Mouse (Mus musculus) forebrain, embryonic 12.5 days (tissue): Measurements from ENCODE around the gene Ret. TPM values are rescaled to one million over a fixed set of nuclear protein-coding genes. Genes with fewer than 3 reads are reported as not detected.

ENCODE experiments used
- ATAC-seq: fragments of 200-750 bp; cut with Nextera tagmentation; 2 replicates; pipeline ENCODE4 v1.8.0; 2017; ENCODE audit warnings: moderate TSS enrichment; ENCODE audit not compliant: low FRiP score
- H3K27ac ChIP-seq: fragments of 300-500 bp; sonication (generic); 2 replicates; pipeline ENCODE4 v1.5.1; 2016; ENCODE audit warnings: mild to moderate bottlenecking
- H3K27me3 ChIP-seq: fragments of 300-500 bp; sonication (generic); 2 replicates; pipeline ENCODE4 v1.6.1; 2016; ENCODE audit warnings: mild to moderate bottlenecking
- H3K36me3 ChIP-seq: fragments of 300-500 bp; sonication (generic); replicated peaks from 2 replicates; pipeline ENCODE4 v1.6.1; 2016; ENCODE audit warnings: mild to moderate bottlenecking
- H3K4me1 ChIP-seq: fragments of 300-500 bp; sonication (generic); 2 replicates; pipeline ENCODE4 v1.6.1; 2016
- H3K4me2 ChIP-seq: fragments of 300-500 bp; sonication (generic); 2 replicates; pipeline ENCODE4 v1.6.1; 2016; ENCODE audit warnings: mild to moderate bottlenecking, moderate library complexity
- H3K4me3 ChIP-seq: fragments of 300-500 bp; sonication (generic); replicated peaks from 2 replicates; pipeline ENCODE4 v1.5.1; 2016; ENCODE audit warnings: mild to moderate bottlenecking
- H3K9ac ChIP-seq: fragments of 300-500 bp; sonication (generic); 2 replicates; pipeline ENCODE4 v1.6.1; 2016; ENCODE audit warnings: mild to moderate bottlenecking
- H3K9me3 ChIP-seq: fragments of 300-500 bp; sonication (generic); 2 replicates; pipeline ENCODE4 v1.6.1; 2016
- WGBS: fragments of 180-500 bp; shearing (Covaris S2); methylation state at CpG from one replicate; pipeline ENCODE4 v1.1.7; 2016; 5-methylcytosine and 5-hydroxymethylcytosine counted together
- polyA plus RNA-seq: library from polyadenylated mRNA; unstranded; fragments of >200 nt; fragmentation: Nextera tagmentation; extraction: Ambion mirVana; gene quantifications from 2 replicates; pipeline ENCODE4 v1.2.1, GENCODE M21; 2016

Ret gene
- polyA plus RNA-seq, 1 experiment from 2014 or later: 0.84 TPM

DNA sequence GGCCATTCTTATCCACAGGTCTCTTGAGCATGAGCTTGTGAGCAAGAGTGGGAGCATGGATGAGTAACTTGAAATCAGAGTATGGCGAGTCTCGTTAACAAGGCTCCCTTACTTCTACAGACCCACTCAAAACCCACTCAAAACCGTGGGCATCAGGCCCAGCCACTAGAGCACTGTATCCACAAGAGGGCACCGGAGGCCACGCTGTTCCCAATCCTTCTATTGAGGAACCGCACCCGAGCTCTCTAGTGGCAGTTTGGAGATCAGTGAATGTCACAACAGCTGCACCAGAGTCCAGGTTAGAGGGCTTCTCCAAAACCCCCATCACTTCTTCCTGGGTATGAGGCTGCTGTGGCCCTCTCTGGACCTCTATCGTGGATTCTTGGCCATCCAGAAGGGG, 2.4 kb downstream of the Ret start:
- H3K4me1 ChIP-seq: peaks cover 17% of the 10 kb centered on the region
- ATAC-seq: no peak
- no peak overlapping the region for H3K4me2 ChIP-seq
- H3K36me3 ChIP-seq: no peaks in the 10 kb centered on the region
- H3K27me3 ChIP-seq: peaks cover 79% of the 10 kb centered on the region
- WGBS: 30% methylated on average over 8 of the region's 8 CpGs
- H3K27ac ChIP-seq: no peak overlapping the region
- H3K9ac ChIP-seq: no peak overlapping the region
- no peak overlapping the region for H3K4me3 ChIP-seq
- H3K9me3 ChIP-seq: no peaks in the 10 kb centered on the region

DNA sequence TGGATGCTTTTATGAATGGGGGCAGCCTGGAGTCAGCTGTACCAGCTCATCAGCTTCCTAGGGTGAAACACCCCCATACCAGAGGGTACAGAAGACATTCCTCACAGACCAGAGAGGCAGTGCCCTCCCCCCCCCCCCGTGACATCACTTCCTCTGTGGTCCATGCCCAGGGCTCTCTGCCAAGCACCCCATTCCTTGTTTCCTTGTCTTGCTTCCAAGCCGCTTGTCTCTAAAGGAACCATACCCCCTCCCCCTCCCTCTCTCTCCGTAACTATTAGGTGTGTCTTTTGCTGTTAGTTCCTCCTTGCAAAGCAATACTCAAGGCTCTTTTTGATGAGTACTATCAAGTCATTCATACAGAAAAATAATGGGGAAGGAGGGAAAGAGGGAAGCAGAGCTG, 4.6 kb downstream of the Ret start:
- no peak overlapping the region for H3K4me3 ChIP-seq
- no peak overlapping the region for H3K9ac ChIP-seq
- peaks cover 57% of the 10 kb centered on the region for H3K27me3 ChIP-seq
- peaks cover 17% of the 10 kb centered on the region for H3K4me1 ChIP-seq
- H3K27ac ChIP-seq: no peak overlapping the region
- 56% methylated on average over 3 of the region's 3 CpGs for WGBS
- no peaks in the 10 kb centered on the region for H3K9me3 ChIP-seq
- no peak overlapping the region for H3K4me2 ChIP-seq
- no peaks in the 10 kb centered on the region for H3K36me3 ChIP-seq
- no peak for ATAC-seq

DNA sequence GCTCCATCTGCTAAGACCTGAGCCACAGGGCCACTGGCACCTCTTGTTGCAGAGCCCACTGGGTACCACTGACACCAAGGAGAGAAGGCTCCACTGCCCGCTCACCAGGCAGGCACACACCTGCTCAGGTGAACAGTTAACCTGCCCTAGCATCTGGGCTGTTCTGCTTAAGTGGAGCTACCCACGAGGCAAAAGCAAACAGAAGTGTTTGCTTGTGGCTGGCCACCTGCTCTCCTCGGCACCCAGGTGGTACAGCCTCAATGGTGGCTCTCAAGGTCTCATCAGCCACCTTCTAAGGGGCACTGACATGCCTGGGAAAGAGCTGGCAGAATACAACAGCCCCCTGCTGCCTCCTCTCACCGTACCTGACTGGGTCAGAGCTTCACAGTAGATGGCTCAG, 5.3 kb downstream of the Ret start:
- no peak overlapping the region for H3K4me2 ChIP-seq
- no peaks in the 10 kb centered on the region for H3K36me3 ChIP-seq
- H3K27me3 ChIP-seq: peaks cover 50% of the 10 kb centered on the region
- H3K9ac ChIP-seq: no peak overlapping the region
- H3K27ac ChIP-seq: no peak overlapping the region
- no peak for ATAC-seq
- no peaks in the 10 kb centered on the region for H3K9me3 ChIP-seq
- no peak overlapping the region for H3K4me3 ChIP-seq
- 79% methylated on average over 4 of the region's 4 CpGs for WGBS
- H3K4me1 ChIP-seq: peaks cover 11% of the 10 kb centered on the region

DNA sequence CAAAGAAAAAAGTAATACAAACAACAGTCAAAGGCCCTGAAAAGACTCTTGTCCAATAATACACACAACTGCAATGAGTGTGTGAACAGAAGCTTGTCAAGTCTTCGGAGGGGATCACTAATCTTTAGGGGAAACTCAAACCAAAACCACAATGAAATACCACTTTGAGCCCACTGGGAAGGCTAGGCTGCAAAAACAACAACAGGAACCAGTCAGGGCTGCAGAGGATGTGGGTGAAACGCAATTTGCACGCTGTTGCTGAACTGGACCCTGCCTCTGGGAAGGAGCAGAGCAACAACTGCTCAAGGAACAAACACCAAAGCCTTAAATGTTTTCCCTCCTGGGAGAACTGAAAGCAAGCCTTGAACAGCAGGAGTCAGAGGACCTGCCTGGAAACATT, 7.8 kb downstream of the Ret start:
- no peak overlapping the region for H3K4me2 ChIP-seq
- no peaks in the 10 kb centered on the region for H3K36me3 ChIP-seq
- H3K27me3 ChIP-seq: peaks cover 26% of the 10 kb centered on the region
- 75% methylated on average over 3 of the region's 3 CpGs for WGBS
- H3K4me3 ChIP-seq: no peak overlapping the region
- no peaks in the 10 kb centered on the region for H3K9me3 ChIP-seq
- peaks cover 10% of the 10 kb centered on the region; the same call in 1 of the 2 replicates for H3K4me1 ChIP-seq
- ATAC-seq: no peak
- no peak overlapping the region for H3K27ac ChIP-seq
- H3K9ac ChIP-seq: no peak overlapping the region

DNA sequence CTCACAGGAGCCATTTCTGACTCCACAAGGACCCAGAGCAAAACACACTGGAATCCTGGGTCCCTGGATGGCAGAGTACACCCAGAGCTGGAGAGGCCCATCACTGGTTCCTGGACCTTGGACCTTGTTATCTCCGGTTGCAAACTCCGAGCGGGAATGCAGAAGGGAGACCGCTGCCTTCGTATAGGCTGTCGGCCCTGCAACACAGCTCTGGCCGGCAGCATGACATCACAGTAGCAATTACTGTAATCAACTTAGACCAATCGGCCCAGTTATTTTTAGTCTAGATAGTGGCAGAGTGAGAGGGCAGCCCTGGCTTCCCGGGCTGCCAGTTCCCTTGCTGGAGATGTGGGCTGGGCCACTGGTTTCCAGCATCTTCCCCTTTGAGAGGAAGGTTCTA, 8.9 kb downstream of the Ret start:
- no peak overlapping the region for H3K9ac ChIP-seq
- H3K4me3 ChIP-seq: no peak overlapping the region
- H3K4me1 ChIP-seq: peaks cover 10% of the 10 kb centered on the region; the same call in 1 of the 2 replicates
- no peaks in the 10 kb centered on the region for H3K36me3 ChIP-seq
- no peak overlapping the region for H3K27ac ChIP-seq
- no peaks in the 10 kb centered on the region for H3K9me3 ChIP-seq
- no peak overlapping the region for H3K4me2 ChIP-seq
- no peak for ATAC-seq
- H3K27me3 ChIP-seq: peaks cover 14% of the 10 kb centered on the region; the same call in 1 of the 2 replicates
- WGBS: 91% methylated on average over 9 of the region's 9 CpGs

DNA sequence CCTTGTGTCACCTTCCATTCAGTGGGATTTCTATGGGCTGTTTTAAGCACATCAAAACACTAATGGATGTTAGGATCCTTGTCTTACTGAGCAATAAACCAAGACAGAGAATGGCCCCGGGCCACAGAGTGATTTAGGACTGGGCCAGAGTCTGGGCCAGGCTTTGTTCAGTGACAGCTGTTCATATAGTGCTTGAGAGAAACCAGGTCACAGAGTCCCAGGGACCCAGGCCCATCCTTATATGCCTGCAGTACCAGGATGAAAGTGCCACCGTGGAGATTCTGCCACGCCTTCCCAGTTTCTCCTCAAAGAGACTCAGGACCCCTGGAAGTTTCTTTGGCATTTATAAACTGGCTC, 10.3 kb downstream of the Ret start:
- H3K9ac ChIP-seq: no peak overlapping the region
- no peak overlapping the region for H3K4me3 ChIP-seq
- H3K27ac ChIP-seq: no peak overlapping the region
- H3K4me1 ChIP-seq: peaks cover 10% of the 10 kb centered on the region; the same call in 1 of the 2 replicates
- H3K9me3 ChIP-seq: no peaks in the 10 kb centered on the region
- H3K36me3 ChIP-seq: no peaks in the 10 kb centered on the region
- 79% methylated on average over 3 of the region's 3 CpGs for WGBS
- peaks cover 8% of the 10 kb centered on the region; the same call in 1 of the 2 replicates for H3K27me3 ChIP-seq
- no peak overlapping the region for H3K4me2 ChIP-seq
- ATAC-seq: no peak

DNA sequence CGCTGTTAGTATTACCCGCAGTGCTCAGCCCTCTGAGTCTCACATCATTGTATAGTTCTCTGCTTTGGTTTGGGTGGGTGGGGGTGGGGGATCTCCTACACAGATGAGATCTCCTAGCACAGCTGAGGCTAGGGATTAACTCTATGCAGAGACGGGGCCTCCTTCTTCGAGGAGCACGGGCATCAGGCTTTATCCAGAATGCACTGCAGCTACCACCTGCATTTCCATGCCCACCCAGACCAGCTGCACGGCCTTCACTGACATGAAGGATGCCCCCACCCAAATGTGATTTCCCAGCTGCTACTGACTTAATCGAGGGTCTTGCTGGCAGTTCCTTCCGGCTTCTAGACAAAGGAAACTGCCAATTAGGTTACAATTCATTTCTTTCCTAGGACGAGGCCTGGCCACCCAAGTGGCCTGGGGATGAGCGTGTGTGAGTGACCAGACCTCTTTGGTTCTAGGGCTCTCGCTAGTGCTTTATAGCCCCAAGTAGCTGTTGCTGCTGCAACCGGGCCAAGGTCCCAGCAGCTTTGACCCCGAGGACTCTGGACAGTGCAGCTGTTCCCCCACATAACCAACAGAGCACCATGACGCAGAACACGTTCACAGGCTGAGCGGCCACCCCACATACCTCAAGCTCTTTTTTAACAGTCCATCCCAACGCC, 10.8 kb downstream of the Ret start:
- no peak overlapping the region for H3K4me2 ChIP-seq
- H3K27me3 ChIP-seq: 0 out of 2 replicates have a peak, but pooled peaks cover 3% of the 10 kb centered on the region
- no peak overlapping the region for H3K27ac ChIP-seq
- H3K9me3 ChIP-seq: no peaks in the 10 kb centered on the region
- 0 out of 2 replicates have a peak, but pooled peaks have one; percentile 27 for ATAC-seq
- 48% methylated on average over 17 of the region's 17 CpGs for WGBS
- H3K4me1 ChIP-seq: peaks cover 10% of the 10 kb centered on the region; the same call in 1 of the 2 replicates
- no peak overlapping the region for H3K9ac ChIP-seq
- no peak overlapping the region for H3K4me3 ChIP-seq
- no peaks in the 10 kb centered on the region for H3K36me3 ChIP-seq

DNA sequence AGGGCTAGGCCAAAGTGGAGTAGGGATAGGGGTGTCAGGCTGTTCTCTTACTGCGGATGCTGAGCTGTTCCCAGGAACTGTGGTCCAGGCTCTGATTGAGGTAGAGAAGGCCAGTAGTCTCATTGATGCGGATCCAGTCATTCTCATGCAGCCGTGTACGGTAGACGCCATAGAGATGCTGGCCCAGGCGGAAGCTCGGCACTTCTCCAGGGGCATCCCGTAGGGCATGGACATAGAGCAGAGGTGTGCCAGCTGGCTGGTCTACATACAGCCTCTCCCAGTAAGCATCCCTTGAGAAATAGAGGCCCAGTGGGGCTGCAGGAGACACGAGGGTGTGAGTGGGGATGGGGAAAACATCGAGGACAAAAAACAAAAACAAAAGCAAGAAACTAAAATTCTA, 13.4 kb downstream of the Ret start:
- no peak overlapping the region for H3K4me2 ChIP-seq
- peaks cover 17% of the 10 kb centered on the region for H3K4me1 ChIP-seq
- no peaks in the 10 kb centered on the region for H3K36me3 ChIP-seq
- ATAC-seq: no peak
- no peak overlapping the region for H3K4me3 ChIP-seq
- 89% methylated on average over 10 of the region's 10 CpGs for WGBS
- no peak overlapping the region for H3K9ac ChIP-seq
- H3K27me3 ChIP-seq: no peaks in the 10 kb centered on the region
- no peak overlapping the region for H3K27ac ChIP-seq
- H3K9me3 ChIP-seq: no peaks in the 10 kb centered on the region

DNA sequence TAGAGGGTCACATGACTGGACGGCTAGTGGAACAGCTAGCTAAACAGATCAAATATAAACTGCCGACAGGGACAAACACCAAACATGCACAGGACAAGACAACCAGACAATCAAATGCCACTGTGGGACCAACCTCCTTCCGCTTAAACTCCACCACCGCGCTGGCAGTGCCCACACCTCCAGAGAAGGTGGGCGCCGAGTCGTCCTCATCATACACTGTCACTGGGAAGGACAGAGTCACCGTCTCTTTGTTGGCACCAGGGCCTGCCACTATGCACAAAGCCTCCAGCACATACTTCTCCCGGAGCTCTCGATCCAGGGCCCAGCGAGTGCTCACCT, 17.5 kb downstream of the Ret start:
- Histone ChIP-seq H3K4me2 (no peak overlapping the region), H3K36me3 (no peaks in the 10 kb centered on the region), H3K4me3 (no peak overlapping the region), H3K9ac (no peak overlapping the region), H3K27me3 (no peaks in the 10 kb centered on the region), H3K9me3 (no peaks in the 10 kb centered on the region), H3K4me1 (peaks cover 6% of the 10 kb centered on the region; the same call in 1 of the 2 replicates), H3K27ac (no peak overlapping the region)
- WGBS: 83% methylated on average over 12 of the region's 12 CpGs
- ATAC-seq: peak; percentile 62; the same call in 1 of the 2 replicates

DNA sequence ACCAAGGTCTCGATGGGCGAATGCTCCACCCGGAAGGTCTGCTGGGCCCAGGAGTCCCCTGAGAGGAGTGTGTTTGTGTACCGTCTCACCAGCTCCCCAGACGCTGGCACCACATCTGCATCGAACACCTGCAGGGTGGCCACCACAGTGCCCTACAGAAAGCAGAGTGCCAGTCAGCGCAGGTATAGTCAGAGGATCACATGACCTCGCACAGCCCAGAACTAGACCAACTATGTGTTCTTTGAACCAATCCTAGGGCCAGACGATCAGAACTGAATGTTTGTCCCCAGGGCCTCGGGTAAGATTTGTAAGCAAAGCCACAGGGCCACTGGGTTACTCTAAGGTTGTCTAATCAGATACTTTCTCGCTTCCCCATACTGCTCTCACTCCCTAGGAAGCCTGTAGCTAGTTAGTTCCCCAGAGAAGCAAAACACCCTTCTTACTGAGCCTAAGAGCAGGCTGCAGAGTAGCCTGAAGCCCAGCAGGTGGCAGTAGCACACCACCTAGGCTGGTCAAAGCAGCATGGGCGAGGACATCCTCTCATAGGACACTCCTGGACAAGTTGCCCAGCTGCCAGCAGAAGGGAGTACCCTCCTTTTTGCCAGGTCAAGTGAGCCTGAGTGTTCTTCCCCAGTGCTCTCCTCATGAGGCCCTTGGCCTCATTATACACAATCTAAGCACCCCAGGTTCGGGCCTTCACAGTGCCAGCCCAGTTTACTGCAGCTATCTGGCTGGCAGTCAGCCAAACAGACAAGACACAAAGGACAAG, 18.0 kb downstream of the Ret start:
- WGBS: 60% methylated on average over 13 of the region's 13 CpGs
- Histone ChIP-seq H3K27me3 (no peaks in the 10 kb centered on the region), H3K36me3 (no peaks in the 10 kb centered on the region), H3K9me3 (no peaks in the 10 kb centered on the region), H3K27ac (no peak overlapping the region), H3K4me2 (no peak overlapping the region), H3K4me3 (no peak overlapping the region), H3K4me1 (peaks cover 6% of the 10 kb centered on the region; the same call in 1 of the 2 replicates), H3K9ac (no peak overlapping the region)
- peak; percentile 81 for ATAC-seq

DNA sequence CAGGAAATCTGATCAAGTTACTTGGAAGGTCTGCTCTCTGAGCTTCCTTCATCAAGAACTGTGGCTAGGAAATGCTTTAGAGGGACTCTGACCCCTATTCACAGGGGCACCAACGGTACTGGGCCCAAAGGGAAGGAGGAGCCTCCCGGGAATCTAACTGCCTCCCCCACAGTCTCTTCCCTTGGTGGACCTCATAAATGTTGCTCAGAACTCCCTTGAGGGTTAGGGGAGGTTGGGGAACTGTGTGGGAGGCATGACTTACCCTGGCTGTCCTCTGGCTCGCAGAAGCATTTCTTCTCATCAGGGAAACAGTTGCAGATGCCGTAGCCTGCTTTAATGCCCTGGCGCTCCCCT, 23.6 kb downstream of the Ret start:
- no peak for ATAC-seq
- Histone ChIP-seq H3K4me1 (no peaks in the 10 kb centered on the region), H3K27ac (no peak overlapping the region), H3K4me3 (no peak overlapping the region), H3K9me3 (no peaks in the 10 kb centered on the region), H3K4me2 (no peak overlapping the region), H3K27me3 (no peaks in the 10 kb centered on the region), H3K9ac (no peak overlapping the region), H3K36me3 (no peaks in the 10 kb centered on the region)
- 79% methylated on average over 5 of the region's 5 CpGs for WGBS

DNA sequence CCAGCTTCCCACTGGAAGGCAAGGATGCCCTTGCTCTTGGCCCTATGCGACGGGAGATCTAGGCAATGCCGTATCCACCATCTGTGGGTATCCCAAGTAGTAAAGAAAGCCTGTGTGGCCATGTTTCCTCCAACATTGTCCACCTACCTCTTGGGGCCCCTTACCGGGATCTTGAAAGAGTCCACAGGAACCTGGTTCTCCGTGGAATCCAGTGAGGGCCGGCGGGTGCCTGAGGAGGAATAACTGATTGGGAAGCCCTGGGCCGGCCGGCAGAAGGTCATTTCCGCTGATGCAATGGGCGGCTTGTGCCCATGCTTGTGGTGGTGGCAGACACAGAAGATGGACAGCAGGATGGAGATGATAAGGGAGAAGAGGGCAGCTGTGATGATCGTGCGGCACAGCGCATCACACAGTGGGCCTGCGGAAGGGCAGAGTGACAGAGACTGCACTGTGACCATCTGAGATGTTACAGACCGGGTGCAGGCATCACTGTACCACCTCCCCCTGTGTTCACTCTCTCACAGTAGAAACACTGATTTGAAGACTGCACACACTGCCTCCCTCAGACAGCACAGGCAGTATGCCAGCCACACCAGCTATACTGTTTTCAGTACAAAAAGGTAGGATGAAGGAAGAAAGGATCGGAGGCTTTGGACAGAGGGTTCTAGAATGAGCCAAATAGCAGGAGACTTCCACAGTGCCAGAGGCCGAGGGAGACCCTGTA, 24.1 kb downstream of the Ret start:
- H3K27ac ChIP-seq: no peak overlapping the region
- no peak overlapping the region for H3K4me3 ChIP-seq
- 90% methylated on average over 18 of the region's 18 CpGs for WGBS
- no peaks in the 10 kb centered on the region for H3K9me3 ChIP-seq
- no peaks in the 10 kb centered on the region for H3K36me3 ChIP-seq
- H3K4me1 ChIP-seq: no peaks in the 10 kb centered on the region
- no peak overlapping the region for H3K9ac ChIP-seq
- no peak for ATAC-seq
- H3K27me3 ChIP-seq: no peaks in the 10 kb centered on the region
- H3K4me2 ChIP-seq: no peak overlapping the region
